Mouse (Mus musculus): ENCODE results near the gene Ms4a15. TPM values are rescaled to one million over a fixed set of nuclear protein-coding genes. Genes with fewer than 3 reads are reported as not detected.

The Ms4a15 gene
- polyA plus RNA-seq, 1 experiment from 2014 or later, result not detected

DNA sequence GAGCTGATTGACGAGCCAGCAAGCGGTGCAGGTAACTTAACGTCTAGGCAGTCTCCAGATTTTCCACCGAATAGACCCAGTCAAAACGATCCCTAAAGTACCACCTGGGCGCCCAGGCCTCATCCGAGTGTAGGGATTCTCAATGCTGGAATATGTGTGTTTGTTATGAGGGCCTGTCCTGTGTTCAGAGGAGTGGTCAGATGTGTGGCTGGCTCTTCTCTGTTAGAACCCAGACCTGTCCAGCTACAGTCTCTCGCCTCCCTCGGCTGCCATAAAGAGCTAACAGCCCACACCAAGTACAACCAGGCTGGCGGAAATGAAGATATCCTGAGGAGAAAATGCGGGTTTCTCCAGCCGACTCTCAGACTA lies 33.1 kb downstream of the Ms4a15 start:
- WGBS (ENCODE audit: insufficient replicate concordance), result 41% methylated on average over 12 of the region's 12 CpGs
- DNase-seq (no peak), ATAC-seq (ENCODE audit: low read depth) (no peak)
- Histone ChIP-seq H3K27ac (no peak overlapping the region), H3K4me2 (no peak overlapping the region), H3K4me1 (replicated peaks) (no peaks in the 10 kb centered on the region), H3K4me3 (replicated peaks) (no peak overlapping the region), H3K9ac (no peak overlapping the region), H3K27me3 (peaks cover 15% of the 10 kb centered on the region; the same call in 1 of the 2 replicates), H3K36me3 (no peaks in the 10 kb centered on the region), H3K9me3 (replicated peaks) (no peaks in the 10 kb centered on the region)

DNA sequence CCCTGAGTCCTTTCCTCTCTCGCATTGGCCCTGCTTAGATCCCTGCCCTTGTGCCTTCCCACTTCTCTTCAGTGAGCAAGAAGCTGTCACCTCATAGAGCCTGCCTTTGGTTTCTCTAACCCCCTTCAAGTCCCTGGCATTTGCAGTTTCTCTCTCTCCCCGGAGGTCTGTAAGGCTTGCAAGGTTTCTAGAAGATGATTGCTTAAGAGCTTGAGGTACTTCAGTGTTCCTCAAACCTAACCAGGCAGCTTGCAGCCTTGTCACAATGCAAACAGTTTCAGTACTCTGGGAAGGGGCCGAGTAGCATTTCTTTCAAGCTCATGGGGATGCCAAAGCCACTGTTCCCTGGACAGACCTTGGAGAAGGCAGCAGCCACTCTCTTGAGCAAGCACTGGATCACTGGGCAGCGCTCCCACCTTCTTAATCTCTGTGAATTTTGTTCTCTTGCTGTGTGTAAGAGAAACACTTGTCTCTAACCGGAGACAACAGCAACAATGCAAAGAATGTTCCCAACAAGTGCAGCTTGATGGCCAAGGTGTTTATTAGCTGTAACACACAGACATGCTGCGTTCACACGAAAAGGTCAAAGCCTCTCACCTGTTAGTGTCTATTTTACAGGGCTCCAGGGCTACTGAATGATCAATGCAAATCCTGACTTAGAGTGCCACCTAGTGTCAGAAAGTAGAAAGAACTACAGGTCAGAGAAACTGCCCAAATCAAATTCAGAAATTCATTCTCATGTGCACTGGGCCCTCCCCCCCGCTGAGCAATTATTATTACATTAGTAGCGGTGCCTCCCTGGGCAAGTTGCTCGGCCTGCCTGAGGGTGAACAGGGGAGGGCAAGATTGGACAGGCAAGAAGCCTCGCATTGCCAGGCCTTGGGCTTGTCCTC lies 33.7 kb downstream of the Ms4a15 start:
- Histone ChIP-seq H3K9me3 (replicated peaks) (no peaks in the 10 kb centered on the region), H3K9ac (no peak overlapping the region), H3K27me3 (peaks cover 15% of the 10 kb centered on the region; the same call in 1 of the 2 replicates), H3K4me3 (replicated peaks) (no peak overlapping the region), H3K27ac (no peak overlapping the region), H3K36me3 (no peaks in the 10 kb centered on the region), H3K4me2 (no peak overlapping the region), H3K4me1 (replicated peaks) (no peaks in the 10 kb centered on the region)
- ATAC-seq (ENCODE audit: low read depth), result peak; percentile 31; the same call in 1 of the 2 replicates
- 25% methylated on average over 11 of the region's 11 CpGs for WGBS (ENCODE audit: insufficient replicate concordance)
- DNase-seq, result peak; percentile 31

DNA sequence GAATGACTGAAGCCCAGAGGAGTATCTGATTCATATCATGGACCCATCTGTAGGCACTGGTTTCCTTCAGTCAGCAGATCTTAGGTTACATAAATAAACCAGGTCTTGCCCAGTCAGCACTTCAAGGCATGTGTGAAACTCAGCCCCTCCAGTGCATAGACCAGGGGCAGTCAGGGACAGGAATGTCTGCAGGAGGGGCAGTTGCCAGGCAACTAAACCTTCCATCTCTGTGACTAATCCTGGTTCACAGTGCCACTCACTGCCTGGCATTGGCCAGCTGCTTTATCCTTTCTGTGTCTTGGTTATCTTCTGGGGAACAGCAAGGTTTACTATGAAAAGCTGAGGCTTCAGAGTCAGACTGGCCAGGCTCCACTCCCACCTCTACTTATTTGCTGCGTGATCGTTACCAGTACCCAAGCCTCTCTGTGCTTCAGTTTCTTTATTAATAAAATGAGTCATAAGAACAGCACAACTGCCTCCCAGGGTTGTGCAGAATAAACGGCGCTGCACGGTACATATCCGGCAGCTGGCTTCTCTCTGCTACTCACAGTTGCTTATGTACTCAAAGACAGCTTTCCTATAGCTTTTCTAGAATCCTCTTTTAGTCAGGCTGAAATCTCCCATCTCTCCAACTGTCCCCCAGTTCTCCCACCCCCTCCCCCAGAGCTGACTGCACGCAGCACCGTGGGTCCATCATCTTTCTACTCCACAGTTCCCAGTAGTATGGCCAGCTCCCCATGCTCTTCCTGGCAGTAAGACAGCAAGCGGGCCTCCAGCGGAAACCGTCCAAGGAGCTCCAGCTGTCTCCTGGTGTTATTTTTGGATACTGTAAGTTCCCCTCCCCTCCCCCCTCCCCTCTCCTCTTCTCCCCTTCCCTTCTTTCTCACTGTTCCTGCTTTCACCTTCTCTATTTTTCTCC lies 40.8 kb downstream of the Ms4a15 start:
- Histone ChIP-seq H3K4me2 (no peak overlapping the region), H3K9ac (no peak overlapping the region), H3K27ac (no peak overlapping the region), H3K4me3 (replicated peaks) (no peak overlapping the region), H3K36me3 (no peaks in the 10 kb centered on the region), H3K27me3 (peaks cover 22% of the 10 kb centered on the region; the same call in 1 of the 2 replicates), H3K9me3 (replicated peaks) (no peaks in the 10 kb centered on the region), H3K4me1 (replicated peaks) (peaks cover 19% of the 10 kb centered on the region)
- no peak for DNase-seq
- ATAC-seq (ENCODE audit: low read depth), result no peak
- 55% methylated on average over 11 of the region's 11 CpGs for WGBS (ENCODE audit: insufficient replicate concordance)

DNA sequence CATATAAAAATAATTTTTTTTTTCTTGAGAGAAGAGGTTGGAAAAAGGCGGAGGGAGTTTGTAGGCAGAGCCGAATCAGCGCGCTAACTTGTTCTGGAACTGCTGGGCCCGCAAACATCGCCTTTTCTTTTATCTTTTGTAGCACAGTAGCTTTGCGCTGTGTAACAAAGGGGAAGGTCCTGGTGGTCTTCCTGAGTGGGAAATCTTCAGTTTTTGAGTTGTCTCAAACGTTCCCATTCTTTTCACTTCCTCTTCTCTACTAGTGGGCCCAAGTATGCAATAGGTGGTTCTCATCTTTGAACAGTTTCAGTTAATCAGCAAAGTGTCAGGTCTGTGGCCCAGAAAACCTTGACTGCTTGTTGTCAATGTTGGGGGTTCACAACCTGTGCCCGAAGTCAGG lies 43.5 kb downstream of the Ms4a15 start:
- peaks cover 39% of the 10 kb centered on the region for H3K4me1 ChIP-seq (replicated peaks)
- no peaks in the 10 kb centered on the region for H3K9me3 ChIP-seq (replicated peaks)
- peak overlapping the region; percentile 88 for H3K4me3 ChIP-seq (replicated peaks)
- H3K4me2 ChIP-seq, result peak overlapping the region; percentile 91
- peaks cover 21% of the 10 kb centered on the region for H3K36me3 ChIP-seq
- peaks cover 13% of the 10 kb centered on the region; the same call in 1 of the 2 replicates for H3K27me3 ChIP-seq
- peak overlapping the region; percentile 56; the same call in 1 of the 2 replicates for H3K27ac ChIP-seq
- H3K9ac ChIP-seq, result peak overlapping the region; percentile 57
- DNase-seq (no peak), ATAC-seq (ENCODE audit: low read depth) (peak; percentile 16)
- 25% methylated on average over 9 of the region's 9 CpGs for WGBS (ENCODE audit: insufficient replicate concordance)

DNA sequence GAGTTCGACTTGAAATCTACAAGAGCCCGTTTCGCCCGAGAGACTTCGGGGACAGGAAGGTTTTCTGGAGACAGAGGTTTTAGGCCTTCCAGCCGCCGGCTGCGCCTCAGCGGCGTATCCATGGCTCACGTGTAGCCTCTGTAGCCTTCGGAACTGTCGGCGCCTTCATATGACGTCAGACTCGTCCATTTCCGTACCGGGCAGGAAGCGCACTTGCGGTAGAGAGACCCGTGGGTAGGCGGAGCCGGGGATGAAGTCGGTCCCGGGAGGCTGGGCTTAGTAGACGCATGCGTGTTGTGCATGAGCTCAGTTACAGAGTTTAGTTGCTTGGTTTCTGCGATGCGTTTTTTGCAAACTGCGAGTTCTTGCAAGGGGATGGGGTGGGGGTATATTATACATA lies 43.9 kb downstream of the Ms4a15 start, which contains the start of gene Ccdc86:
TSS of gene Ccdc86 (minus strand) at position 155 of the 400 bp plus-strand sequence.
- ATAC-seq (ENCODE audit: low read depth) (peak; percentile 95), DNase-seq (peak; percentile 96)

DNA sequence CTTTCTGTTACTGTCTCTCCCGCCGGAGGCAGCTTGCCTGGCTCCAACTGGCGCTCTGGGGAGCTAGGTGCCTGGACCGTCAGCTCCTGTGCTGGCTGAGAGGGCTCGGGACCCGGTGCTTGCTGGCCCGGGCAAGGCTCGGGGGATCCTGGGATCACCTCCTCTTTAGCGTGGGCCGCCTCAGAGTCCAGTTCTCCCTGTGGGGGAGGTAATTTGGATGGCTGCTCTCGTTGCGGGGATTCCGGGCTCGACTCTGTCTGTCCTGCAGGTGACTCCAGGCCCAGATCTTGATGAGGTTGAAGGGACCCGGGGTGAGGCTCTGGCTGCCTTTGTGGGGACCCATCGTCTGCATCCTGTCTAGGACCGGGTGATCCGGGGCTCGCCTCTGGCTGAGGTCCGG lies 44.6 kb downstream of the Ms4a15 start:
- peak; percentile 24 for DNase-seq
- H3K4me1 ChIP-seq (replicated peaks), result peaks cover 39% of the 10 kb centered on the region

More for the DNA sequence above, 43.9 kb downstream of the Ms4a15 start, which contains the start of gene Ccdc86:
- Histone ChIP-seq H3K4me1 (replicated peaks) (peaks cover 39% of the 10 kb centered on the region), H3K36me3 (peaks cover 25% of the 10 kb centered on the region), H3K27ac (peak within 1 kb of the TSS; percentile 58), H3K4me3 (replicated peaks) (peak within 1 kb of the TSS; percentile 88), H3K9me3 (replicated peaks) (no peaks in the 10 kb centered on the region), H3K27me3 (peaks cover 13% of the 10 kb centered on the region; the same call in 1 of the 2 replicates), H3K9ac (peak within 1 kb of the TSS; percentile 89), H3K4me2 (peak within 1 kb of the TSS; percentile 91)
- WGBS (ENCODE audit: insufficient replicate concordance), result under 1% methylated on average over 30 of the region's 30 CpGs

DNA sequence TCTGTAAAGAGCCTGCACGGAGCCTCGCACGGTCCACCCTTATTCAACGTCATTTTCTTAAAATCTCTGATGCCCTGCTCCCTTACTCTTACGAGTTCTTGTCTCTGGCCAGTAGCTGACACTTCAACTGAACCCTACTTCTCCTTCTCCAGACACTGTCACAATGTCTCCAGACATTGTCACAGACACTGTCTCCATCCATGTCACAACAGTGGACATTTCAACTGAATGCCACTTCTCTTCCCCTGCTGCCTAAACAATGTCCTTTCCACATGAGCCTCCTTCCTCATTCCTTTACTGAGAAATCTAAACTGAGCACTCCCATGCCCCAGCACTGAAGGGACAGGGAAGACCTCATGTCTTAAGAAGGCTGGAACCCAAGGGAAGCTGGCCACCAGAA lies 45.8 kb downstream of the Ms4a15 start:
- Histone ChIP-seq H3K9ac (peak overlapping the region; percentile 89), H3K27me3 (peaks cover 4% of the 10 kb centered on the region; the same call in 1 of the 2 replicates), H3K27ac (no peak overlapping the region; the same call in 1 of the 2 replicates), H3K36me3 (peaks cover 44% of the 10 kb centered on the region), H3K4me2 (peak overlapping the region; percentile 91), H3K4me1 (replicated peaks) (peaks cover 39% of the 10 kb centered on the region), H3K9me3 (replicated peaks) (no peaks in the 10 kb centered on the region), H3K4me3 (replicated peaks) (peak overlapping the region; percentile 88)
- WGBS (ENCODE audit: insufficient replicate concordance), result 63% methylated on average over 5 of the region's 5 CpGs
- ATAC-seq (ENCODE audit: low read depth) (no peak), DNase-seq (no peak)

More for the DNA sequence above, 44.6 kb downstream of the Ms4a15 start:
- Histone ChIP-seq H3K9me3 (replicated peaks) (no peaks in the 10 kb centered on the region), H3K27ac (peak overlapping the region; percentile 58), H3K9ac (peak overlapping the region; percentile 89), H3K27me3 (peaks cover 7% of the 10 kb centered on the region; the same call in 1 of the 2 replicates), H3K4me2 (peak overlapping the region; percentile 91), H3K36me3 (peaks cover 32% of the 10 kb centered on the region), H3K4me3 (replicated peaks) (peak overlapping the region; percentile 88)
- ATAC-seq (ENCODE audit: low read depth), result peak; percentile 2; the same call in 1 of the 2 replicates
- WGBS (ENCODE audit: insufficient replicate concordance), result under 1% methylated on average over 20 of the region's 20 CpGs

DNA sequence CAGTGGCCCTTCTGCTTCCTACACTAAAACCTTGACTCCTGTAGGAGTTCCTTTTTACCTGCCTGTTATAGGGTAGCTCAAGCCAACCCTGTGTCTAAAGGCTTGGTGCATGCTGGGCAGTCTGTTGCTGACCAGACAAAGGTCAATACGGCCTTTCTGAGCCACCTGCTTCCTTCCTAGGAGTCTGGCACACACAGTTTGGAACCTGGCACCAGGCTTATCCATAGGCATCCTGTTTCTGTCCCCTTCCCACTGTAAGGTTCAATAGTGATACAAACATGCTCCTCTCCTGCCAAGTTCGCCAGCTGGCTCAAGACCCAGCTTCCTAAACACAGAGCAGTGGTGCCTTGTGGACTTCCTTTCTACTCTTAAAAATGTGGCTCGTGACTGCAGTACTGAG lies 46.5 kb downstream of the Ms4a15 start:
- ATAC-seq (ENCODE audit: low read depth), result no peak
- no peaks in the 10 kb centered on the region for H3K9me3 ChIP-seq (replicated peaks)
- peak overlapping the region; percentile 88 for H3K4me3 ChIP-seq (replicated peaks)
- H3K36me3 ChIP-seq, result peaks cover 51% of the 10 kb centered on the region
- H3K9ac ChIP-seq, result peak overlapping the region; percentile 89
- peak overlapping the region; percentile 91 for H3K4me2 ChIP-seq
- WGBS (ENCODE audit: insufficient replicate concordance), result 65% methylated on average over 3 of the region's 3 CpGs
- no peak overlapping the region for H3K27ac ChIP-seq
- no peak for DNase-seq
- H3K27me3 ChIP-seq, result peaks cover 4% of the 10 kb centered on the region; the same call in 1 of the 2 replicates
- H3K4me1 ChIP-seq (replicated peaks), result peaks cover 39% of the 10 kb centered on the region

DNA sequence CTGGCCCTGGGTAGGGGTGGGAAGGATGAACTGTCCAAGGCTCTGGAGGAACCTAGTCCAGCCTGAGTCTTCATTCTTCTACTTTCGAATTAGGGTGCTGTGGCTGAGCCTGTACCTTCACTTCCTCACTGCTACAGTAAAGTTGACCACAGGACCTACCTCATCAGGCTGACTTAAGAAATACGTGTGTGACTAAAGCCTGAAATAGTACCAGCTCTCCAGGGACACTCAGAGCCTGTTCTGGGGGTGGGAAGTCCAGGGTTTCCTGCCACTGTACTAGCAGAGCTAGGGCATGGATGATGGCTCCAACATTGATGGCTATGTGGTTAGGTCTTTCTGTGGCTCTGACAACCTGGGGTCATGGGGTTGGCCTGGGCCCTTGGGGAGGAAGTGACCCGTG lies 49.1 kb downstream of the Ms4a15 start:
- DNase-seq, result no peak
- no peak overlapping the region for H3K4me2 ChIP-seq
- H3K9me3 ChIP-seq (replicated peaks), result no peaks in the 10 kb centered on the region
- H3K4me1 ChIP-seq (replicated peaks), result peaks cover 47% of the 10 kb centered on the region
- no peak overlapping the region for H3K4me3 ChIP-seq (replicated peaks)
- no peaks in the 10 kb centered on the region for H3K27me3 ChIP-seq
- H3K36me3 ChIP-seq, result peaks cover 51% of the 10 kb centered on the region
- WGBS (ENCODE audit: insufficient replicate concordance), result 59% methylated on average over 3 of the region's 3 CpGs
- no peak for ATAC-seq (ENCODE audit: low read depth)
- H3K9ac ChIP-seq, result no peak overlapping the region
- no peak overlapping the region for H3K27ac ChIP-seq

DNA sequence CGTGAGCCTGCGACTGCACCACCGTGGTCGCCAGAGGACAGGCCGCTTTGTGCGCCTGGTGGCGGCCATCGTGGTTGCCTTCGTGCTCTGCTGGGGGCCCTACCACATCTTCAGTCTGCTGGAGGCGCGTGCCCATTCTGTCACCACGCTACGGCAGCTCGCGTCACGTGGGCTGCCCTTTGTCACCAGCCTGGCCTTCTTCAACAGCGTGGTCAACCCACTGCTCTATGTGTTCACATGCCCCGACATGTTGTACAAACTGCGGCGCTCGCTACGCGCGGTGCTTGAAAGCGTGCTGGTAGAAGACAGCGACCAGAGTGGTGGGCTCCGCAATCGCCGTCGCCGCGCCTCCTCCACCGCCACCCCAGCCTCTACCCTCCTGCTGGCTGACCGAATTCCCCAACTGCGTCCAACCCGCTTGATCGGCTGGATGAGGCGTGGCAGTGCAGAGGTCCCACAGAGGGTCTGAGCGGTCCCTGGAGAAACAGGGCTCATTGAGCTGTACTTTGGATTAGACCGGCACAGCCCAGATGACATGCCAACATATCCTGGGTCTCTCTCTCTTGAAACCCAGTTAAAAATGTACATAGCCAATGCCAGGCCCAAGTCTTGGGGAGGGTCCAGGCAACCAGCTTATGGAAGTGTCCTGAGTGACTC lies 52.1 kb downstream of the Ms4a15 start:
- peak; percentile 38 for ATAC-seq (ENCODE audit: low read depth)
- peak overlapping the region; percentile 79 for H3K4me2 ChIP-seq
- H3K27me3 ChIP-seq, result no peaks in the 10 kb centered on the region
- no peak for DNase-seq
- peaks cover 47% of the 10 kb centered on the region for H3K4me1 ChIP-seq (replicated peaks)
- 8% methylated on average over 40 of the region's 40 CpGs for WGBS (ENCODE audit: insufficient replicate concordance)
- H3K9ac ChIP-seq, result peak overlapping the region; percentile 57
- peak overlapping the region; percentile 47 for H3K4me3 ChIP-seq (replicated peaks)
- H3K27ac ChIP-seq, result no peak overlapping the region
- peaks cover 43% of the 10 kb centered on the region for H3K36me3 ChIP-seq
- no peaks in the 10 kb centered on the region for H3K9me3 ChIP-seq (replicated peaks)
